Mouse (Mus musculus): ENCODE results near the gene Ncbp2. TPM values are rescaled to one million over a fixed set of nuclear protein-coding genes. Genes with fewer than 3 reads are reported as not detected.
A peak's percentile ranks its signal among the peaks of the same experiment; 100 is the strongest.

Ncbp2 gene
- polyA plus RNA-seq, 1 experiment from 2014 or later, result 143 TPM

DNA sequence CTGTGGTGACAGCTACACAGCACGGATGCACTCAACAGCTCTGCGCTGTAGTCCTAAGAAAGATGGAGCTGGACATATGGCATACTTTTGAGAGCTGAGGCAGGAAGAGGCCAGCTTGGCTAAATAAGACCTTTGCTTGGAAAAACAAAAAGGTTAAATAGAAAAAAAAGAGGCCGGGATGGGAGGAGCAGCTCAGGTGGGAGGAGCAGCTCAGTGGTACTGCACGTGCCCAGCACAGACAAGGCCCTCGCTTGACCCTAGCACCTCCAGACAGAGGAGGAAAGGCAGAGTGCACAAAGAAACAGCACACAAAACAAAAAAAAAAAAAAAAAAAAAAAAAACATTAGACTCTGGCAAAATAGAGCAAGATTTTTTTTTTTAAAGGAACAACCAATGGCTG, 48.1 kb downstream of the Ncbp2 start:
- Histone ChIP-seq H3K4me1 (peaks cover 3% of the 10 kb centered on the region), H3K27ac (no peak overlapping the region), H3K36me3 (replicated peaks) (peaks cover 78% of the 10 kb centered on the region), H3K4me3 (no peak overlapping the region), H3K27me3 (ENCODE audit: poor library complexity, severe bottlenecking) (no peaks in the 10 kb centered on the region), H3K9me3 (no peaks in the 10 kb centered on the region)
- DNase-seq (ENCODE audit: extremely low spot score, low spot score), result no peak
- 88% methylated on average over 5 of the region's 5 CpGs for WGBS

DNA sequence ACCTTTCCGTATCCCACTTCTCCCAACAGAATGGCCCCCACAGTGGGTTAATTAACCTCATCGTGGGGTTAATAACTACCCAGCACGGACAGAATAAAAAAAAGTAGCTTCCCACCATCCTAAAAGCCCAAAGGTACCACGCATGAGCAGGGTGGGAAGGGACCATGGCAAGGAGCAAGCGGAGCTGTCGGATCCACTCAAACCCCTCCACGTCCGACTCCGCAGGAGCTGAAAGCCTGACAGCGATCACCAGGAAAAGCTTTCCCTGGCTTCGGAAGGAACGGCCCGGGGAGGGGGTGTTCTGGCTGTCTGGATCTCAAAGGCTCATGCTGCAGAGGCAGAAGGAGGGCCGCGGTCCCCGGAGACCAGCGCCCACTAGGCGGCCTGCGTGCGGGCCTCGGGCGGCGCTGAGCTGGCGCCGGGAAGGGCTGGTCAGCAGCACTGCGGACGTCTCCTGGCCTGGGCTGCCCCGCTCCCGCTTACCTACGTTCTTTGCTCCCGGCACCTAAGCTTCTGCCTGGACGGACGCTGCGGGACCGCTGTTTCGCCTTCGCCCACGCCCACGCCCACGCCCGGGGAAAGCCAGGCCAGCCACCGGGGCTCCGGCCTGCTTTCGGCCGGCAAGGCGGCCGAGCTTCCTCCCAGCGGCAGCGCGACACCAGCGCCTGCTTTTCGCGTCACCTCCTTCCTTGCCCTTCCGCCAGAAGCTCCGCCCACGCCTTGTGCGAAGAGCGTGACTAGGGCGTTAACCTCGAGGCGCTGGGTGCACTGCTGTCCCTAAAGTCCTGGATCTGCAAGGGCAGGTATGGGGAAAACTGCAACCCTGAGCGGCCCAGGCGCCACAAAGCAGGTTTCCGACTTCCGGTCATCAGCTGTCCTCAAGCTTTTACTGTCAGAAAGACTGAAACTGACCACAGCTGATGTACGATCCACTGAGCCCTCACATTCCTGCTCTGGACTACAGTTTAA, 54.5 kb downstream of the Ncbp2 start, which contains the start of gene Senp5:
Senp5 (minus strand) TSS at position 779 of the 969 bp plus-strand sequence.
- H3K4me1 ChIP-seq, result peaks cover 24% of the 10 kb centered on the region
- H3K36me3 ChIP-seq (replicated peaks), result peaks cover 31% of the 10 kb centered on the region
- peak within 1 kb of the TSS; percentile 85 for H3K27ac ChIP-seq
- H3K27me3 ChIP-seq (ENCODE audit: poor library complexity, severe bottlenecking), result no peaks in the 10 kb centered on the region
- DNase-seq (ENCODE audit: extremely low spot score, low spot score), result peak; percentile 84
- H3K4me3 ChIP-seq, result peak within 1 kb of the TSS; percentile 88
- H3K9me3 ChIP-seq, result no peaks in the 10 kb centered on the region
- WGBS, result 2% methylated on average over 66 of the region's 66 CpGs

GRCm38 (mm10) chr16:32004731-32005130, 56.4 kb downstream of the Ncbp2 start:
- Histone ChIP-seq H3K36me3 (replicated peaks) (peaks cover 17% of the 10 kb centered on the region; the same call in 1 of the 2 replicates), H3K9me3 (no peaks in the 10 kb centered on the region), H3K27ac (no peak overlapping the region), H3K27me3 (ENCODE audit: poor library complexity, severe bottlenecking) (no peaks in the 10 kb centered on the region), H3K4me1 (peaks cover 28% of the 10 kb centered on the region), H3K4me3 (no peak overlapping the region)
- DNase-seq (ENCODE audit: extremely low spot score, low spot score), result no peak
- 98% methylated on average over 3 of the region's 3 CpGs for WGBS

GRCm38 (mm10) chr16:32008529-32009293, 60.4 kb downstream of the Ncbp2 start:
- H3K4me1 ChIP-seq, result peaks cover 5% of the 10 kb centered on the region
- H3K36me3 ChIP-seq (replicated peaks), result peaks cover 8% of the 10 kb centered on the region
- DNase-seq (ENCODE audit: extremely low spot score, low spot score), result no peak
- H3K4me3 ChIP-seq, result no peak overlapping the region
- no peaks in the 10 kb centered on the region for H3K9me3 ChIP-seq
- H3K27ac ChIP-seq, result no peak overlapping the region
- H3K27me3 ChIP-seq (ENCODE audit: poor library complexity, severe bottlenecking), result no peaks in the 10 kb centered on the region
- 78% methylated on average over 10 of the region's 10 CpGs for WGBS

DNA sequence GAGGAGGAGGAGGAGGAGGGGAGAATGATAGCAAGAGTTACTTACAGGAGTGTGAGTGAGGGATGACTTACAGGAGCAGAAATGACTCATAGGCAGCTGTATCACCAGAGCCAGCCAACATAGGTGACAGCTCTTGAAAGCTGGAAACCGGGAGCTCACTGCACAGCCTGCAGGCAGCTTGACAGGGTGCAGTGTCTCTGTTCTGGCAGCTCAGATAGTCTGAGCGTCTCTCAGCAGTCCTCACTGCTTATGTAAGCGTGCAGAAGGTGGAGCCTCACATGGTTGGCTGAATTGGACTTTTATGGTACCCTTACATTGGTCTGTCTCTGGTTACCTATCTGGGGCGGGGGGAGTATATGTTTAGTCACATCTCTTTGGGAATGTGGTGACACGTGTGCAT, 61.6 kb downstream of the Ncbp2 start:
- no peak overlapping the region for H3K4me3 ChIP-seq
- no peaks in the 10 kb centered on the region for H3K9me3 ChIP-seq
- DNase-seq (ENCODE audit: extremely low spot score, low spot score), result no peak
- H3K4me1 ChIP-seq, result peaks cover 4% of the 10 kb centered on the region
- H3K27ac ChIP-seq, result no peak overlapping the region
- WGBS, result 52% methylated on average over 5 of the region's 5 CpGs
- no peaks in the 10 kb centered on the region for H3K27me3 ChIP-seq (ENCODE audit: poor library complexity, severe bottlenecking)
- H3K36me3 ChIP-seq (replicated peaks), result peaks cover 17% of the 10 kb centered on the region

DNA sequence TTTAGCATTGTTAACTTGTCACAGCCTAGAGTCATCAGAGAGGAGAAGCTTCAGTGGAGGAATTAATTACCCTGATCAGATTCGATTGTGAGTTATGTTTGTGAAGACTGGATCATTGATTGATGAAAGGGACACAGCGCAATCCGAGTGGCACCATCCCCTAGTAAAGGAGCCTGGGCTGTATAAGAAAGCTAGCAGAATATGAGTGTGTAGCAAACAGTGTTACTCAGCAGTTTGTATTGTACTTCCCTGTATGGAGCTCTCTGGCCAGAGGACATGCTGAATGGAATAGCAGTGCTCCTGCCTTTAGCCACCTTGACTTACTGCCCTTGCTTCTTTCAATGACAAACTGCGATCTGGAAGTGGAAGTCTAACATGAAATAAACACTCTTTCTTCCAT, 62.0 kb downstream of the Ncbp2 start:
- no peak for DNase-seq (ENCODE audit: extremely low spot score, low spot score)
- peaks cover 19% of the 10 kb centered on the region for H3K36me3 ChIP-seq (replicated peaks)
- no peak overlapping the region for H3K4me3 ChIP-seq
- H3K9me3 ChIP-seq, result no peaks in the 10 kb centered on the region
- H3K4me1 ChIP-seq, result peaks cover 4% of the 10 kb centered on the region
- H3K27me3 ChIP-seq (ENCODE audit: poor library complexity, severe bottlenecking), result no peaks in the 10 kb centered on the region
- no peak overlapping the region for H3K27ac ChIP-seq
- WGBS, result 89% methylated on average over 4 of the region's 4 CpGs

Small RNAs within 50 kb of the gene (microRNA-seq; reads per million reads assigned to microRNA genes)
- not detected for gene Gm26269

Other genes with a start within 250 kb of the Ncbp2 start
- gene Meltf, start 69.7 kb upstream of the Ncbp2 start, polyA plus RNA-seq (2016; fragmentation: Nextera tagmentation; extraction: Ambion mirVana), result 0.17 TPM in 1 of 2 replicates, not detected in the other
- gene Pigz, start 14.7 kb upstream of the Ncbp2 start, polyA plus RNA-seq (2016; fragmentation: Nextera tagmentation; extraction: Ambion mirVana), result 1.0 and 1.4 TPM in 2 replicates
- 88.1 and 91.8 TPM in 2 replicates for gene 0610012G03Rik, start within 50 bp of the Ncbp2 start, polyA plus RNA-seq (2016; fragmentation: Nextera tagmentation; extraction: Ambion mirVana)
- gene Senp5, start 54.8 kb downstream of the Ncbp2 start, polyA plus RNA-seq (2016; fragmentation: Nextera tagmentation; extraction: Ambion mirVana), result 19.0 and 21.0 TPM in 2 replicates
- 41.0 and 41.3 TPM in 2 replicates for gene Pak2, start 130.8 kb downstream of the Ncbp2 start, polyA plus RNA-seq (2016; fragmentation: Nextera tagmentation; extraction: Ambion mirVana)
- 153 TPM in 2 replicates for gene Pigx, start 151.2 kb downstream of the Ncbp2 start, polyA plus RNA-seq (2016; fragmentation: Nextera tagmentation; extraction: Ambion mirVana)
- gene Cep19, start 151.3 kb downstream of the Ncbp2 start, polyA plus RNA-seq (2016; fragmentation: Nextera tagmentation; extraction: Ambion mirVana), result 41.0 and 44.0 TPM in 2 replicates
- gene Nrros, start 217.1 kb downstream of the Ncbp2 start, polyA plus RNA-seq (2016; fragmentation: Nextera tagmentation; extraction: Ambion mirVana), result 7.3 and 9.3 TPM in 2 replicates
- gene Bex6, start 231.3 kb downstream of the Ncbp2 start, polyA plus RNA-seq (2016; fragmentation: Nextera tagmentation; extraction: Ambion mirVana), result 0.62 TPM in 1 of 2 replicates, not detected in the other

Data from forebrain, embryonic 10.5 days (tissue).